Mouse (Mus musculus): Measurements from ENCODE around the gene Gpr62. TPM values are rescaled to one million over a fixed set of nuclear protein-coding genes. Genes with fewer than 3 reads are reported as not detected.

Gpr62 gene
- total and polyA plus RNA-seq, 3 experiments: 0.04 to 0.11 TPM; not detected in 1

GRCm38 (mm10) chr9:106481676-106482075 is 15.9 kb upstream of the Gpr62 start:
- H3K36me3 ChIP-seq (replicated peaks in 1 of 2; ENCODE audit: control insufficient read depth in 1 of 2, insufficient read depth in 1 of 2, low read length in 1 of 2): peaks cover 59 to 77% of the 10 kb centered on the region in 2 experiments

GRCm38 (mm10) chr9:106481075-106481474 is 15.3 kb upstream of the Gpr62 start:
- in situ Hi-C loops (cut with MboI; ENCODE audit: low pct_ligation_motif_present, low pct_unique_long_range_greater_than_20kb, low sequenced_read_pairs) (no loop called here), dilution Hi-C loops (cut with MboI; ENCODE audit: extremely low pct_ligation_motif_present, extremely low pct_unique_long_range_greater_than_20kb, low sequenced_read_pairs) (no loop called here)
- Histone ChIP-seq H3K79me2 (replicated peaks; ENCODE audit: control insufficient read depth, extremely low read depth, insufficient read depth, poor library complexity, severe bottlenecking) (peaks cover 26% of the 10 kb centered on the region), H3K4me1 (ENCODE audit: control insufficient read depth in 1 of 2, insufficient read depth in 2 of 2) (peaks cover 6 to 38% of the 10 kb centered on the region in 2 experiments; a peak in 3 of 4 replicates), H3K4me2 (ENCODE audit: insufficient read depth, low read depth, poor library complexity, severe bottlenecking) (no peak overlapping the region), H3K27me3 (replicated peaks) (no peaks in the 10 kb centered on the region), H3K9me3 (replicated peaks; ENCODE audit: low read length) (no peaks in the 10 kb centered on the region), H3K36me3 (replicated peaks in 1 of 2; ENCODE audit: control insufficient read depth in 1 of 2, insufficient read depth in 1 of 2, low read length in 1 of 2) (peaks cover 59 to 72% of the 10 kb centered on the region in 2 experiments), H3K4me3 (replicated peaks in 1 of 3; ENCODE audit: low read depth in 2 of 3, low read length in 2 of 3, poor library complexity in 1 of 3) (no peak overlapping the region), H3K9ac (ENCODE audit: insufficient read depth, low read depth) (no peak overlapping the region), H3K27ac (ENCODE audit: insufficient read depth, low read depth) (no peak overlapping the region)
- DNase-seq (ENCODE audit: extremely low read depth): peak; percentile 30
- TF ChIP-seq POLR2A (IDR thresholded peaks at IDR 0.05; ENCODE audit: low read depth, low read length) (no peak), GABPA (IDR thresholded peaks at IDR 0.05; ENCODE audit: insufficient replicate concordance, low read depth, low read length) (no peak), MYC (IDR thresholded peaks at IDR 0.05; ENCODE audit: low read depth, low read length) (no peak), UBTF (IDR thresholded peaks at IDR 0.05; ENCODE audit: low read depth, low read length) (no peak), MAX (IDR thresholded peaks at IDR 0.05; ENCODE audit: low read length) (no peak), JUN (IDR thresholded peaks at IDR 0.05; ENCODE audit: insufficient read depth, low read depth, low read length) (no peak), USF1 (IDR thresholded peaks at IDR 0.05; ENCODE audit: low read depth, low read length) (no peak), RAD21 (IDR thresholded peaks at IDR 0.05; ENCODE audit: low read depth, low read length) (no peak), USF2 (conservative IDR thresholded peaks at IDR 0.05; ENCODE audit: low read depth, low read length) (no peak), TCF12 (IDR thresholded peaks at IDR 0.05; ENCODE audit: low read depth, low read length) (no peak), TBP (conservative IDR thresholded peaks at IDR 0.05; ENCODE audit: low read depth, low read length) (no peak), MXI1 (IDR thresholded peaks at IDR 0.05; ENCODE audit: low read depth, low read length) (no peak), E2F4 (IDR thresholded peaks at IDR 0.05; ENCODE audit: insufficient replicate concordance, low read depth, low read length) (no peak), MAZ (IDR thresholded peaks at IDR 0.05; ENCODE audit: low read depth, low read length) (no peak), JUND (conservative IDR thresholded peaks at IDR 0.05; ENCODE audit: low read depth, low read length) (no peak), HCFC1 (IDR thresholded peaks at IDR 0.05; ENCODE audit: low read depth, low read length) (no peak), BHLHE40 (IDR thresholded peaks at IDR 0.05; ENCODE audit: low read depth, low read length) (no peak)

More at GRCm38 (mm10) chr9:106481676-106482075, 15.9 kb upstream of the Gpr62 start:
- dilution Hi-C loops (cut with MboI; ENCODE audit: extremely low pct_ligation_motif_present, extremely low pct_unique_long_range_greater_than_20kb, low sequenced_read_pairs) (no loop called here), in situ Hi-C loops (cut with MboI; ENCODE audit: low pct_ligation_motif_present, low pct_unique_long_range_greater_than_20kb, low sequenced_read_pairs) (no loop called here)
- no peaks in the 10 kb centered on the region for H3K9me3 ChIP-seq (replicated peaks; ENCODE audit: low read length)
- no peak for DNase-seq (ENCODE audit: extremely low read depth)
- H3K4me1 ChIP-seq (ENCODE audit: control insufficient read depth in 1 of 2, insufficient read depth in 2 of 2): peaks cover 6 to 33% of the 10 kb centered on the region in 2 experiments; a peak in 3 of 4 replicates
- H3K4me3 ChIP-seq (replicated peaks in 1 of 3; ENCODE audit: low read depth in 2 of 3, low read length in 2 of 3, poor library complexity in 1 of 3): no peak overlapping the region
- no peak overlapping the region for H3K4me2 ChIP-seq (ENCODE audit: insufficient read depth, low read depth, poor library complexity, severe bottlenecking)
- no peak overlapping the region for H3K9ac ChIP-seq (ENCODE audit: insufficient read depth, low read depth)
- H3K27me3 ChIP-seq (replicated peaks): no peaks in the 10 kb centered on the region
- no peak overlapping the region for H3K27ac ChIP-seq (ENCODE audit: insufficient read depth, low read depth)
- H3K79me2 ChIP-seq (replicated peaks; ENCODE audit: control insufficient read depth, extremely low read depth, insufficient read depth, poor library complexity, severe bottlenecking): peaks cover 26% of the 10 kb centered on the region
- TF ChIP-seq ELF1 (IDR thresholded peaks at IDR 0.05; ENCODE audit: low read depth, low read length): no peak
- no peak for TF ChIP-seq CHD1 (IDR thresholded peaks at IDR 0.05; ENCODE audit: low read depth, low read length)
- TF ChIP-seq IRF4 (IDR thresholded peaks at IDR 0.05; ENCODE audit: low read depth, low read length): no peak
- TF ChIP-seq EP300 (IDR thresholded peaks at IDR 0.05; ENCODE audit: low read length): no peak
- no peak for TF ChIP-seq MYC (IDR thresholded peaks at IDR 0.05; ENCODE audit: low read depth, low read length)
- TF ChIP-seq USF1 (IDR thresholded peaks at IDR 0.05; ENCODE audit: low read depth, low read length): no peak
- no peak for TF ChIP-seq PAX5 (IDR thresholded peaks at IDR 0.05; ENCODE audit: low read length)
- no peak for TF ChIP-seq CHD2 (IDR thresholded peaks at IDR 0.05; ENCODE audit: low read length)
- no peak for TF ChIP-seq MXI1 (IDR thresholded peaks at IDR 0.05; ENCODE audit: low read depth, low read length)
- no peak for TF ChIP-seq ZMIZ1 (IDR thresholded peaks at IDR 0.05; ENCODE audit: low read depth, low read length)
- no peak for TF ChIP-seq HCFC1 (IDR thresholded peaks at IDR 0.05; ENCODE audit: low read depth, low read length)
- no peak for TF ChIP-seq RAD21 (IDR thresholded peaks at IDR 0.05; ENCODE audit: low read depth, low read length)

Data from CH12.LX (cell line).